Mouse (Mus musculus) limb, embryonic 14.5 days (tissue): ENCODE data around the gene Pdcd7. TPM values are rescaled to one million over a fixed set of nuclear protein-coding genes. Genes with fewer than 3 reads are reported as not detected.

Source experiments
- ATAC-seq: fragments of 200-750 bp; cut with Nextera tagmentation; 2 replicates; pipeline ENCODE4 v1.8.0; 2017; ENCODE audit warnings: low read depth, moderate number of reproducible peaks, moderate TSS enrichment; ENCODE audit not compliant: low FRiP score
- DNase-seq: peaks from one replicate; pipeline ENCODE4 v3.0.0-alpha.2; 2015; ENCODE audit warnings: low spot score
- H3K27ac ChIP-seq: fragments of 300-500 bp; sonication (generic); replicated peaks from 2 replicates; pipeline ENCODE4 v1.5.1; 2014; ENCODE audit warnings: low read depth, mild to moderate bottlenecking, low read length, moderate library complexity, mixed read lengths
- H3K27me3 ChIP-seq: fragments of 300-500 bp; sonication (generic); 2 replicates; pipeline ENCODE4 v1.6.1; 2014; ENCODE audit warnings: low read length, mixed read lengths; ENCODE audit not compliant: control insufficient read depth, insufficient read depth
- H3K36me3 ChIP-seq: fragments of 300-500 bp; sonication (generic); 2 replicates; pipeline ENCODE4 v1.6.1; 2014; ENCODE audit warnings: mild to moderate bottlenecking, low read length, moderate library complexity, mixed read lengths; ENCODE audit not compliant: control insufficient read depth, insufficient read depth
- H3K4me1 ChIP-seq: fragments of 300-500 bp; sonication (generic); 2 replicates; pipeline ENCODE4 v1.6.1; 2014; ENCODE audit warnings: antibody characterized with exemption, low read length, mixed read lengths; ENCODE audit not compliant: control insufficient read depth, insufficient read depth
- H3K4me2 ChIP-seq: fragments of 300-500 bp; sonication (generic); replicated peaks from 2 replicates; pipeline ENCODE4 v1.6.1; 2014; ENCODE audit warnings: low read depth, mild to moderate bottlenecking, low read length, moderate library complexity; ENCODE audit not compliant: severe bottlenecking
- H3K4me3 ChIP-seq: fragments of 300-500 bp; sonication (generic); replicated peaks from 2 replicates; pipeline ENCODE4 v1.5.1; 2014; ENCODE audit warnings: low read length
- H3K9ac ChIP-seq: fragments of 300-500 bp; sonication (generic); 2 replicates; pipeline ENCODE4 v1.6.1; 2014; ENCODE audit warnings: mild to moderate bottlenecking, low read depth, low read length, moderate library complexity; ENCODE audit not compliant: severe bottlenecking
- H3K9me3 ChIP-seq: fragments of 300-500 bp; sonication (generic); 2 replicates; pipeline ENCODE4 v1.6.1; 2016; ENCODE audit warnings: low read length; ENCODE audit not compliant: control insufficient read depth
- POLR2A ChIP-seq: fragments of 200-500 bp; IDR thresholded peaks from 2 replicates; pipeline ENCODE4 v1.8.0; 2012; ENCODE audit warnings: inconsistent platforms, mild to moderate bottlenecking, moderate library complexity, borderline replicate concordance; ENCODE audit not compliant: insufficient read depth, insufficient read length; ENCODE audit errors: extremely low read depth
- WGBS: fragments of 180-500 bp; shearing (Covaris S2); extraction: QIAGEN DNeasy Blood & Tissue Kit; methylation state at CpG from one replicate; pipeline ENCODE4 v1.1.7; 2014; 5-methylcytosine and 5-hydroxymethylcytosine counted together
- polyA plus RNA-seq, 2 experiments: library from polyadenylated mRNA; depleted of rRNA in 1 of 2; stranded (reverse) in 1 of 2; unstranded in 1 of 2; fragments of >200 nt; fragmentation: Nextera tagmentation in 1 of 2; extraction: Ambion mirVana in 1 of 2; gene quantifications; 2 replicates each; pipeline versions ENCODE4 v1.2.1 to v1.2.3; 2012 to 2014

The Pdcd7 gene
- polyA plus RNA-seq (2012; rRNA removed) (16.2 and 18.0 TPM in 2 replicates), polyA plus RNA-seq (2014; fragmentation: Nextera tagmentation; extraction: Ambion mirVana) (15.7 and 17.5 TPM in 2 replicates)

DNA sequence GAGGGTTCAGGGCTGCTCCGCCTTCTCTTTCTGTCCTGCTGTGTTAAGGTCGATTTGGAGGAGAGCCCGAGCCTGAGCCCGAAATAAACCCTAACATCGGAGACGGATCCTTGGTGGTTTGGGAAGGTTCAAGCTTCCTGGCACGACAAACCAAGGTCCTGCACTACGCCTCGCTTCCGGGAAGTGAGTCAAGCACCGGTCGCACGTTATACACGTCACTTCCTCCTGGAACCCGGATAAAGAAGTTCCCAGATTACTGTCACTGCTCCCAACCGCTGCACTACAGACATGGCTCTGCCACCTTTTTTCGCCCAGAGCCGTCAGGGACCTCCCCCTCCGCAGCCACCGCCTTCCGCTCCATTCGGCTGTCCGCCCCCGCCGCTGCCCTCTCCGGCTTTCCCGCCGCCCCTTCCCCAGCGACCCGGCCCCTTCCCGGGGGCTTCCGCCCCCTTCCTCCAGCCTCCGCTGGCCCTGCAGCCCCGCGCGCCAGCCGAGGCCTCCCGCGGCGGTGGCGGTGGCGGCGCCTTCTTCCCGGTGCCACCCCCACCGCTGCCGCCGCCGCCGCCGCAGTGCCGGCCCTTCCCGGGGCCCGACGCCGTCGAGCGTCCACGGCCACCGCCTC, at the start of gene Pdcd7:
Gene Pdcd7, plus strand, starts transcription at position 251 of the 622 bp plus-strand sequence.
- peak; percentile 94 for ATAC-seq
- H3K36me3 ChIP-seq, result no peaks in the 10 kb centered on the region
- no peaks in the 10 kb centered on the region for H3K9me3 ChIP-seq
- peak within 1 kb of the TSS; percentile 61 for H3K4me2 ChIP-seq
- H3K27ac ChIP-seq, result peak within 1 kb of the TSS; percentile 92
- H3K9ac ChIP-seq, result peak within 1 kb of the TSS; percentile 95
- no peaks in the 10 kb centered on the region for H3K27me3 ChIP-seq
- H3K4me3 ChIP-seq, result peak within 1 kb of the TSS; percentile 97
- peaks cover 8% of the 10 kb centered on the region for H3K4me1 ChIP-seq
- TF ChIP-seq POLR2A, result peak; percentile 71; the same call in 1 of the 2 replicates
- 1% methylated on average over 48 of the region's 59 CpGs for WGBS
- DNase-seq, result peak; percentile 98

DNA sequence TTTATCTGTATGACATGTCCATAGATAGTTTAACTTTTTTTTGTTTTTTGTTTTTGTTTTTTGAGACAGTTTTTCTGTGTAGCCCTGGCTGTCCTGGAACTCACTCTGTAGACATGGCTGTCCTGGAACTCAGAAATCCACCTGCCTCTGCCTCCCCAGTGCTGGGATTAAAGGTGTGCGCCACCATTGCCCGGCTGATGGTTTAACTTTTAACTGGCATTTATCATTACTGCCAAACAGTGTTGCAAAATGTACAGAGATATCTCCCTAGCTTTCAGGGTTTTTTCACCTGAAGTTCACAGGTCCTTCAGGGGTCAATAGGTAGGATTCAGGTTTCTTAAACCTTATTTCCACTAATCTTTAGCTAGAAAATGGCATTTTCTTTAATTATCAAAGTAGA, 48.8 kb upstream of the Pdcd7 start:
- H3K4me1 ChIP-seq, result peaks cover 10% of the 10 kb centered on the region
- TF ChIP-seq POLR2A, result no peak
- no peak overlapping the region for H3K4me2 ChIP-seq
- H3K27me3 ChIP-seq, result no peaks in the 10 kb centered on the region
- DNase-seq (no peak), ATAC-seq (no peak)
- H3K9ac ChIP-seq, result no peak overlapping the region
- no peak overlapping the region for H3K4me3 ChIP-seq
- WGBS, result 95% methylated on average over 2 of the region's 2 CpGs
- peaks cover 42% of the 10 kb centered on the region for H3K36me3 ChIP-seq
- H3K9me3 ChIP-seq, result no peaks in the 10 kb centered on the region
- H3K27ac ChIP-seq, result no peak overlapping the region

DNA sequence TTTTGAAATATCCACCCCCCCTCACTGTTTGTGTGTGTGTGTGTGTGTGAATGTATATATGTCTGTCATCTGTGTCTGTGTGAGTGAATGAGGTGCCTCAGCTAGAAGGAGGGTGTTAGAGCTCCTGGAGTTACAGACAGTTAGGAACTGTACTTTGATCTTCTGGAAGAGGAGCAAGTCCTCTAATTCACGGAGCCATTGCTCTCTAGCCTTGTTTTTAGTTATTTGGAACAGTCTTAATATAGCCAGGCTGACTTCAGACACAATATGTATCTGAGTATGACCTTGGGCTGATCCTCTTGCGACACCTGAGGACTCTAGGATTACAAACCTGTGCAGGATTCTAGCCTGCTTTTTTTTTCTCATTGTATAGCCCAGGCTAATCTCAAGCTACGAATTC, 47.1 kb upstream of the Pdcd7 start:
- peaks cover 59% of the 10 kb centered on the region for H3K36me3 ChIP-seq

DNA sequence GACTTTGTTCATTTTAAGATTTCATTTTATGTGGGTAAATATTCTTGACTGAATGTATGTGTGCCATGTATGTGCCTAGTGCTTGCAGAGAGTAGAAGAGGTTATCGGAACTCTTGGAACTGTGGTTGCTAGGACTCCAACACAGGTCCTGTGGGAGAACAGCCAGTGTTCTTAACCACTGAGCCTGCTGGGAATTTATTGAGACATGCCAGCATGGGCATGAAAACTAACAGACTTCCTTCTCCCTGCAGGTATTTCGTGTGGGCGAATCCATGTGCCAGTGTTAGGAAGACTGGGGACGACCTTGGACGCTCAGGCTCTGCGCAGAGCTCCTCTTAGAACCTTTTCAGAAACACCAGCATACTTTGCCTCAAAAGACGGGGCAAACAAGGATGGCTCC, 46.3 kb upstream of the Pdcd7 start:
- Histone ChIP-seq H3K36me3 (peaks cover 67% of the 10 kb centered on the region), H3K4me3 (no peak overlapping the region), H3K27ac (no peak overlapping the region), H3K9me3 (no peaks in the 10 kb centered on the region), H3K4me1 (peaks cover 6% of the 10 kb centered on the region), H3K9ac (no peak overlapping the region), H3K27me3 (no peaks in the 10 kb centered on the region), H3K4me2 (no peak overlapping the region)
- DNase-seq (no peak), ATAC-seq (no peak)
- WGBS, result 94% methylated on average over 7 of the region's 7 CpGs
- no peak for TF ChIP-seq POLR2A

More for the DNA sequence above, 47.1 kb upstream of the Pdcd7 start:
- TF ChIP-seq POLR2A, result no peak
- Histone ChIP-seq H3K9me3 (no peaks in the 10 kb centered on the region), H3K4me1 (peaks cover 6% of the 10 kb centered on the region), H3K27ac (no peak overlapping the region), H3K4me3 (no peak overlapping the region), H3K4me2 (no peak overlapping the region), H3K27me3 (no peaks in the 10 kb centered on the region), H3K9ac (no peak overlapping the region)
- no peak for DNase-seq
- WGBS, result 88% methylated on average over 3 of the region's 3 CpGs
- no peak for ATAC-seq

DNA sequence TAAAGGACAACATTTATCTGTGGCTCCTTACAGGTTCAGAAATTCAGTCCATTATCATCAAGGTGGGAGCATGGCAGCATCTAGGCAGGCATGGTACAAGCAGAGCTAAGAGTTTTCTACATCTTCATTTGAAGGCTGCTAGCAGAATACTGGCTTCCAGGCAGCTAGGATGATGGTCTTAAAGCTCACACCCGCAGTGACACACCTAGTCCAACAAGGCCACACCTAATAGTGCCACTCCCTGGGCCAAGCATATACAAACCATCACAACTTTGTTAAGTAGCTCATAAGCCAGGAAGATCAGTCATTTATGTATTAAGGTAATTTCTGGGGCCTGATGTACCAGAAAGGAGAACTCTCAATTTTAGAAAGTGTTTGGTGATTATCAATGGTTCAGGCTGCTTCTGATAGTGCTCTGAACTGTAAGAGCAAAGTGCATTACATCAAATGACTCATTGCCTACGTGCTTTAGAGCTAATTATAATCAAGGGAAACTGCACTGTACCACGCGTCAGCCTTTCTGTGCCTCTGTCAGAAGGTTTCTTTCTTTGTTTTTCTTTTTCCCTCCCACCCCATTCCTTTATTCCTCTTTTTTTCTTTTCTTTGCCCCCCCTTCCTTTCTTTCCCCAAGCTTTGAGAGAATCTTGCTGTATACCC, 43.4 kb upstream of the Pdcd7 start:
- no peaks in the 10 kb centered on the region for H3K9me3 ChIP-seq
- no peak overlapping the region for H3K27ac ChIP-seq
- H3K27me3 ChIP-seq, result no peaks in the 10 kb centered on the region
- DNase-seq, result no peak
- H3K4me1 ChIP-seq, result no peaks in the 10 kb centered on the region
- H3K4me3 ChIP-seq, result no peak overlapping the region
- no peak for ATAC-seq
- H3K4me2 ChIP-seq, result no peak overlapping the region
- TF ChIP-seq POLR2A, result no peak
- H3K36me3 ChIP-seq, result peaks cover 81% of the 10 kb centered on the region
- H3K9ac ChIP-seq, result no peak overlapping the region
- 90% methylated on average over 4 of the region's 4 CpGs for WGBS
